Mouse (Mus musculus): ENCODE measurements around the gene Sspo. TPM values are rescaled to one million over a fixed set of nuclear protein-coding genes. Genes with fewer than 3 reads are reported as not detected.

The Sspo gene
- total and polyA plus RNA-seq, 3 experiments: not detected

- no peaks in the 10 kb centered on the region for H3K9me3 ChIP-seq (replicated peaks; ENCODE audit: insufficient read depth, low read length)
- TF ChIP-seq ZKSCAN1 (IDR thresholded peaks at IDR 0.05; ENCODE audit: low read depth, low read length) (no peak), ELF1 (IDR thresholded peaks at IDR 0.05; ENCODE audit: low read depth, low read length) (no peak), CTCF (IDR thresholded peaks at IDR 0.05 in 2 of 3, conservative IDR thresholded peaks at IDR 0.05 in 1 of 3; ENCODE audit: control insufficient read depth in 1 of 3, insufficient read depth in 1 of 3, low read depth in 2 of 3, low read length in 3 of 3, poor library complexity in 1 of 3, severe bottlenecking in 1 of 3) (no peak), KAT2A (conservative IDR thresholded peaks at IDR 0.05; ENCODE audit: low read depth, low read length) (no peak), ZC3H11A (IDR thresholded peaks at IDR 0.05; ENCODE audit: low read depth, low read length) (no peak), JUND (IDR thresholded peaks at IDR 0.05; ENCODE audit: low read depth, low read length) (no peak)
- no peak overlapping the region for H3K27ac ChIP-seq (ENCODE audit: control insufficient read depth, low read depth, low read length)
- no peaks in the 10 kb centered on the region for H3K36me3 ChIP-seq (ENCODE audit: control insufficient read depth in 1 of 2, insufficient read depth in 2 of 2, low read length in 2 of 2)
- H3K79me2 ChIP-seq (ENCODE audit: control insufficient read depth, insufficient read depth, low read length, poor library complexity): no peaks in the 10 kb centered on the region
- no peak overlapping the region for H3K9ac ChIP-seq (ENCODE audit: control insufficient read depth, low read depth, low read length, poor library complexity, severe bottlenecking)
- H3K4me1 ChIP-seq (ENCODE audit: control insufficient read depth in 1 of 2, insufficient read depth in 2 of 2, low read length in 2 of 2): no peaks in the 10 kb centered on the region
- DNase-seq (ENCODE audit: low read depth, low spot score): no peak
- no peaks in the 10 kb centered on the region for H3K27me3 ChIP-seq (ENCODE audit: control insufficient read depth in 1 of 2, insufficient read depth in 2 of 2, low read length in 2 of 2)
- no peak overlapping the region for H3K4me3 ChIP-seq (ENCODE audit: control insufficient read depth in 1 of 2, insufficient read depth in 1 of 2, low read depth in 2 of 2, low read length in 2 of 2)
These were observed 86.9 kb downstream of the Sspo start for GRCm38 (mm10) chr6:48534913-48535312.

- Histone ChIP-seq H3K36me3 (ENCODE audit: control insufficient read depth in 1 of 2, insufficient read depth in 2 of 2, low read length in 2 of 2) (no peaks in the 10 kb centered on the region), H3K4me1 (ENCODE audit: control insufficient read depth in 1 of 2, insufficient read depth in 2 of 2, low read length in 2 of 2) (no peaks in the 10 kb centered on the region), H3K27ac (ENCODE audit: control insufficient read depth, low read depth, low read length) (no peak overlapping the region), H3K79me2 (ENCODE audit: control insufficient read depth, insufficient read depth, low read length, poor library complexity) (no peaks in the 10 kb centered on the region), H3K4me3 (ENCODE audit: control insufficient read depth in 1 of 2, insufficient read depth in 1 of 2, low read depth in 2 of 2, low read length in 2 of 2) (no peak overlapping the region), H3K9me3 (replicated peaks; ENCODE audit: insufficient read depth, low read length) (no peaks in the 10 kb centered on the region), H3K9ac (ENCODE audit: control insufficient read depth, low read depth, low read length, poor library complexity, severe bottlenecking) (no peak overlapping the region), H3K27me3 (ENCODE audit: control insufficient read depth in 1 of 2, insufficient read depth in 2 of 2, low read length in 2 of 2) (no peaks in the 10 kb centered on the region)
- TF ChIP-seq USF2 (IDR thresholded peaks at IDR 0.05; ENCODE audit: borderline replicate concordance in 1 of 2, insufficient read depth in 1 of 2, low read depth in 1 of 2, low read length in 2 of 2) (no peak), MEF2A (IDR thresholded peaks at IDR 0.05; ENCODE audit: extremely low read depth, insufficient replicate concordance, low read depth, low read length, poor library complexity, severe bottlenecking) (no peak), ZC3H11A (IDR thresholded peaks at IDR 0.05; ENCODE audit: low read depth, low read length) (no peak), KAT2A (conservative IDR thresholded peaks at IDR 0.05; ENCODE audit: low read depth, low read length) (no peak), NELFE (IDR thresholded peaks at IDR 0.05; ENCODE audit: low read depth, low read length) (no peak), CTCF (IDR thresholded peaks at IDR 0.05 in 2 of 3, conservative IDR thresholded peaks at IDR 0.05 in 1 of 3; ENCODE audit: control insufficient read depth in 1 of 3, insufficient read depth in 1 of 3, low read depth in 2 of 3, low read length in 3 of 3, poor library complexity in 1 of 3, severe bottlenecking in 1 of 3) (no peak), HCFC1 (IDR thresholded peaks at IDR 0.05; ENCODE audit: low read depth, low read length) (no peak), MAZ (IDR thresholded peaks at IDR 0.05; ENCODE audit: low read depth, low read length) (no peak), ZMIZ1 (IDR thresholded peaks at IDR 0.05; ENCODE audit: low read depth, low read length) (no peak), POLR2A (IDR thresholded peaks at IDR 0.05; ENCODE audit: control insufficient read depth in 1 of 2, insufficient read depth in 1 of 2, low read depth in 1 of 2, low read length in 2 of 2, poor library complexity in 1 of 2) (no peak), MAFK (IDR thresholded peaks at IDR 0.05; ENCODE audit: borderline replicate concordance, low read depth, low read length) (no peak), GABPA (IDR thresholded peaks at IDR 0.05; ENCODE audit: low read depth, low read length) (no peak), CHD2 (IDR thresholded peaks at IDR 0.05; ENCODE audit: low read length) (no peak), EP300 (IDR thresholded peaks at IDR 0.05; ENCODE audit: low read depth in 1 of 2, low read length in 2 of 2) (no peak), CHD1 (IDR thresholded peaks at IDR 0.05; ENCODE audit: low read depth, low read length) (no peak), POLR2AphosphoS2 (IDR thresholded peaks at IDR 0.05; ENCODE audit: low read length) (no peak), USF1 (IDR thresholded peaks at IDR 0.05; ENCODE audit: low read depth, low read length) (no peak)
- no peak for DNase-seq (ENCODE audit: low read depth, low spot score)
These were observed 88.1 kb downstream of the Sspo start for GRCm38 (mm10) chr6:48536091-48536490.
